Mouse (Mus musculus) small intestine, adult 2 months (tissue): ENCODE measurements around the gene Mrc2. TPM values are rescaled to one million over a fixed set of nuclear protein-coding genes. Genes with fewer than 3 reads are reported as not detected.

ENCODE experiments used
- H3K27ac ChIP-seq: fragments of 200-500 bp; 2 replicates; pipeline ENCODE4 v1.5.1; 2012; ENCODE audit warnings: low read depth, low read length, control low read depth, inconsistent platforms; ENCODE audit not compliant: insufficient read depth
- H3K27me3 ChIP-seq: fragments of 200-500 bp; 2 replicates; pipeline ENCODE4 v1.6.1; 2012; ENCODE audit warnings: mild to moderate bottlenecking, moderate library complexity, low read length, inconsistent platforms; ENCODE audit not compliant: control insufficient read depth, insufficient read depth
- H3K36me3 ChIP-seq: fragments of 200-500 bp; 2 replicates; pipeline ENCODE4 v1.6.1; 2012; ENCODE audit warnings: mild to moderate bottlenecking, low read length, control low read depth, inconsistent platforms; ENCODE audit not compliant: control insufficient read depth, insufficient read depth
- H3K4me1 ChIP-seq: fragments of 200-500 bp; 2 replicates; pipeline ENCODE4 v1.6.1; 2012; ENCODE audit warnings: low read length, inconsistent platforms, mixed read lengths; ENCODE audit not compliant: control insufficient read depth, insufficient read depth, insufficient read length
- H3K4me3 ChIP-seq: fragments of 200-500 bp; 2 replicates; pipeline ENCODE4 v1.5.1; 2012; ENCODE audit warnings: low read depth, mild to moderate bottlenecking, control low read depth, inconsistent platforms, low read length, moderate library complexity
- CTCF ChIP-seq: fragments of 200-500 bp; IDR thresholded peaks from 2 replicates; pipeline ENCODE4 v1.5.1; 2012; ENCODE audit warnings: low read depth, mild to moderate bottlenecking, control low read depth, inconsistent platforms, low read length, moderate library complexity, mixed read lengths; ENCODE audit not compliant: insufficient replicate concordance, insufficient read length; ENCODE audit errors: extremely low read depth
- POLR2A ChIP-seq: fragments of 200-500 bp; IDR thresholded peaks from 2 replicates; pipeline ENCODE4 v1.6.1; 2012; ENCODE audit warnings: low read depth, mild to moderate bottlenecking, control low read depth, inconsistent platforms, low read length, moderate library complexity
- WGBS: fragments of 180-500 bp; shearing (Covaris S2); methylation state at CpG from one replicate; pipeline ENCODE4 v1.1.7; 2018; 5-methylcytosine and 5-hydroxymethylcytosine counted together
- polyA plus RNA-seq: library from polyadenylated mRNA; depleted of rRNA; stranded (reverse); fragments of >200 nt; gene quantifications from 2 replicates; pipeline ENCODE4 v1.2.3, GENCODE M21; 2012; rRNA removed

Mrc2 gene
- polyA plus RNA-seq, 1 experiment: 3.9 TPM

DNA sequence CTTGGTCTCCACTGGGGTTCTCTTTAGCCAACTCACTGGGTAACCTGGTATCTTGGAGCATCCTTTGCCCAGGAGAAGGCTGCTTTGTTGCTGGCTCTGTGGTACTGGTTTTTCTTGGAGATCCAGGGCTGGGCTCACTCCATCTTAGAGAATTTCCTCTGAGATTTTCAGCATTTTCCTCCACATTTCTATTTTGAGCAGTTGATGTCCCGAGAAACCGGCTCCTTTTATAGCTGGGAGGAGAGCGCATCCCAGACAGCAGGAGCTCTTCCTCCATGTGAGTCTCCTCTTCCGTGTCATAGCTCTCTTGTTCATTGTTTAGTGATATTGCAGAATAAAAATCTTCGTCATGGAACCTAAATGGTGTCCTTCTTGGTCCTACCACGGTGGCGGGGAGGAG is 97.8 kb downstream of the Mrc2 start:
- WGBS: 85% methylated on average over 7 of the region's 7 CpGs
- Histone ChIP-seq H3K4me3 (no peak overlapping the region), H3K36me3 (no peaks in the 10 kb centered on the region), H3K4me1 (no peaks in the 10 kb centered on the region), H3K27ac (no peak overlapping the region), H3K27me3 (no peaks in the 10 kb centered on the region)
- TF ChIP-seq CTCF: no peak
- TF ChIP-seq POLR2A: no peak

Other genes with a start within 250 kb of the Mrc2 start
- gene Efcab3, start 229.1 kb upstream of the Mrc2 start, polyA plus RNA-seq: not detected in 2 replicates
- gene Mettl2, start 166.2 kb upstream of the Mrc2 start, polyA plus RNA-seq: 3.6 and 4.6 TPM in 2 replicates
- gene Gm10842, start 145.8 kb upstream of the Mrc2 start, polyA plus RNA-seq: not detected in 2 replicates
- 1.9 and 5.3 TPM in 2 replicates for gene Tlk2, start 113.8 kb upstream of the Mrc2 start, polyA plus RNA-seq
- gene March10, start 164.1 kb downstream of the Mrc2 start, polyA plus RNA-seq: not detected in 2 replicates